Mouse (Mus musculus) ovary, postnatal 36 days (tissue): Measurements from ENCODE around the gene Sele.
"Not testable (repeated sequence)": the region's sequence is repeated elsewhere in the genome, so short reads cannot be mapped to it uniquely, and the experiment has no call there.

Source experiments
- DNase-seq: peaks from one replicate; pipeline ENCODE4 v3.0.0; 2022; ENCODE audit warnings: low spot score, mixed read lengths

The Sele gene

GRCm38 (mm10) chr1:164047934-164048333 is at the start of gene Sele:
Sele (plus strand) TSS chr1:164048234.
- DNase-seq = no peak

- no peak for DNase-seq
Observed at GRCm38 (mm10) chr1:164001831-164002452, 46.1 kb upstream of the Sele start.

GRCm38 (mm10) chr1:164004311-164004710 is 43.7 kb upstream of the Sele start:
- DNase-seq = no peak

GRCm38 (mm10) chr1:164009235-164009634 is 38.8 kb upstream of the Sele start:
- no peak for DNase-seq

GRCm38 (mm10) chr1:164014616-164015015 is 33.4 kb upstream of the Sele start:
- no peak for DNase-seq

GRCm38 (mm10) chr1:164018221-164018896 is 29.7 kb upstream of the Sele start:
- DNase-seq = no peak

GRCm38 (mm10) chr1:164019789-164020188 is 28.2 kb upstream of the Sele start:
- no peak for DNase-seq

GRCm38 (mm10) chr1:164020746-164021145 is 27.3 kb upstream of the Sele start:
- not testable (repeated sequence) for DNase-seq

- DNase-seq = not testable (repeated sequence)
Observed at GRCm38 (mm10) chr1:164022106-164022505, 25.9 kb upstream of the Sele start.

GRCm38 (mm10) chr1:164025685-164026084 is 22.3 kb upstream of the Sele start:
- DNase-seq = no peak

- DNase-seq = no peak
Observed at GRCm38 (mm10) chr1:164027416-164027815, 20.6 kb upstream of the Sele start.

- no peak for DNase-seq
Observed at GRCm38 (mm10) chr1:164040385-164041135, 7.5 kb upstream of the Sele start.

GRCm38 (mm10) chr1:164043549-164043948 is 4.5 kb upstream of the Sele start:
- DNase-seq = no peak

GRCm38 (mm10) chr1:164053561-164053960 is 5.5 kb downstream of the Sele start:
- DNase-seq = no peak

- DNase-seq = no peak
Observed at GRCm38 (mm10) chr1:164054800-164055199, 6.8 kb downstream of the Sele start.

GRCm38 (mm10) chr1:164060071-164060470 is 12.0 kb downstream of the Sele start:
- DNase-seq = no peak

- no peak for DNase-seq
Observed at GRCm38 (mm10) chr1:164061278-164061677, 13.2 kb downstream of the Sele start.

GRCm38 (mm10) chr1:164061925-164062324 is 13.9 kb downstream of the Sele start, which contains the start of gene Sell:
Sell (plus strand) TSS chr1:164061982.
- no peak for DNase-seq

- no peak for DNase-seq
Observed at GRCm38 (mm10) chr1:164062856-164063255, 14.8 kb downstream of the Sele start.

GRCm38 (mm10) chr1:164063745-164064144 is 15.7 kb downstream of the Sele start:
- DNase-seq = no peak

GRCm38 (mm10) chr1:164069261-164069660 is 21.2 kb downstream of the Sele start:
- no peak for DNase-seq

- no peak for DNase-seq
Observed at GRCm38 (mm10) chr1:164070461-164070860, 22.4 kb downstream of the Sele start.

GRCm38 (mm10) chr1:164071111-164071510 is 23.1 kb downstream of the Sele start:
- DNase-seq = no peak
